Mouse (Mus musculus) ovary, adult 18-20 months (tissue): Measurements from ENCODE around the gene Gng8.

Source experiments
- DNase-seq: peaks from one replicate; pipeline ENCODE4 v3.0.0; 2022; ENCODE audit warnings: low spot score, mixed read lengths

Gng8 gene

DNA sequence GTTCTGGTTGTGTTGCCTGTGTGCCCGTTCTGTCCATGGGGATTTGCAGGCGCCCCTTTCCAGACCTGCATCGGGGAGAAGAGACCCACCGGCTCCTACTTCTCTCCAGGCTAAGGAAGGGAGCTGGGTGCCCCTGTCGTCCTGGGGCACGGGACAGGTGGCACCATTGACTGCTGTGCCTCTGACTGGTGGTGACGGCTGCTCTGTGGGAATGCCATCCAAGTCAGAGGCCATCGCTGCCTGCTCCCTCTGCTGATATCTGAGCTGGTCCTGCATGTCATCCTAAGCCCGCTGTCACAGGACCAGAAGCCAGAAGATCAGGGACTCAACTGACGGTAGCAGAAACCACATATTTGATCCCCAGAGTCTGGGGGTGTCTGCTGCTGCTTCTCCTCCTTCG lies 17.3 kb downstream of the Gng8 start:
- no peak for DNase-seq

DNA sequence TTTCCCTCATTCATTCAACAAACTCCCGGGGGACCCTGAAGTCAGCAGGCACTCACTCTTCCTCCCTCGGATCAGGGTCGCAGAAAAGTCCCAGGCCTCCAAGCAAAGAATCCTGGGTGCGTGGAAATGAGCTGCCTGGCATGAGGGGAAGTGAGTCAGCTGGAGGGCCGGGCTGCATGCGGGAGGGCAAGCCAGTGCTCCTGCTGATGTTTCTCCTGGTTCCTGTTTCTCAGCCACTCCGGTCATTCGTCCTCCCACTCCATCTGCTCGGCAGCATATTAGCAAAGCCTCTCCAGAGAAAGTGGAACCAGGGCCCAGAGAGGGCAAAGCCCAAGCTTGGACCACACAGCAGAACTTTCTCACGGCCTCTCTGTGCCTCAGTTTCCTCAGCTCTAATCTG lies 18.3 kb downstream of the Gng8 start:
- DNase-seq = no peak

DNA sequence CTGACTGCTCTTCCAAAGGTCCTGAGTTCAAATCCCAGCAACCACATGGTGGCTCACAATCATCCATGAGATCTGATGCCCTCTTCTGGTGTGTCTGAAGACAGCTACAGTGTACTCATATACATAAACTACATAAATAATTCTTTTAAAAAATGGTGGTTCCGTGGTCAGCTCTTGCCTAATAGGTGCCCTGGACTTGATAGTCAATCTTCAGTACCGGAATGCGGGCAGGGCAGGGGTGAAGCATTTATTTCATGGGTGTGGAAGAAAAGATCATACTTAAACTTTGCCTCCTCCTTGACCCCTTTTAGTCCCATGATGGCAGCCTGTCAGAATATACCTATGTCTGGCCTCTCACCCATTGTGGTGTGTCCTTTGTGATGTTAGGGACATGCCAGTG lies 20.3 kb downstream of the Gng8 start:
- DNase-seq = no peak

DNA sequence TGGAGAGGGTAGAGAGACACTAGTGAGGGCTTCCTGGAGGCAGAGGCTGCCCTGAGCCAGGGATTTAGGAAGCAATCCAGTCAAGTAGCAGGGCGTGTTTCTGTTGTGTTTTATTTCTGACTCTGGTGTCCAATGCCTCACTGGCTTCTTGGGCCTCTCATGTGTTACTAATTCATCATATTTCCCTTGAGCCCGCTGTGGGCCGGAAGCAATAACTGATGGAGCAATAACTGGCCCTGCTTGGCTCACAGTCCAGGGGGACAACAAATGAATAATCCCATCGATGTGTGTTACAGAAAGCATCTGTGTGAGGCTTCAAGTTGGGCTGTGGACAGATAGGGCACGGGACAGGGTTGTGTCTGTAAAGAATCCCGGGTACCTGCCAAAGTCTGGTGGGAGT lies 20.8 kb downstream of the Gng8 start:
- no peak for DNase-seq

DNA sequence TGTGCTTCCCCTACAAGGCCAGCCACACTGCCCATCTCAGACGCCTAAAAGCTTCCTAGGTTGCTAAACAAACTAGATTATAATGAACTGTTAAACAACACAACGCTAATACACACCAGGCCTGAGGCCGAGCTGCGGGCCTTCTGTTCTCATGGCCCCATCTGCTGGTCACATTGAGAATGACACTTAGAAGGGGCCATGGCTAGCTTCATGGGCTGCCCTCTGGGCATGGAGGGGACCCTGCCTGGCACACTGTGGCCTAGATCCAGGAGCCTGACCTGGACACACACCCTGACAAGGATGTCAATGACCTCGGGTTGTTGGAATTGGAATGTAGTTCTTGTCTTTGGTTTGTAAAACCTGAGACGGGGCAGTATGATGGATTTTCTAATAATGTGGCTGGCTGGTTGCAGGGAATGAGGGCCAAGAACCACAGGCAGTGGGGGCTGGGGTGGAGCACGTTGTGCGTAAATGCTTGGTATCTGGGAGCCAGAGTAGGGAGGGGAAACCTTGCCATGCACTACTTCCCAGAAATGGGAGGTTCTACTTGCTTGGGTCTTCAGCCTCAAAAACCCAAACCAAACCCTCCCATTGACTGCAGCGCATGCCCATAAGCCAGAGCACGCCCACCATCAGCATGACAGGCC lies 22.3 kb downstream of the Gng8 start:
- no peak for DNase-seq

DNA sequence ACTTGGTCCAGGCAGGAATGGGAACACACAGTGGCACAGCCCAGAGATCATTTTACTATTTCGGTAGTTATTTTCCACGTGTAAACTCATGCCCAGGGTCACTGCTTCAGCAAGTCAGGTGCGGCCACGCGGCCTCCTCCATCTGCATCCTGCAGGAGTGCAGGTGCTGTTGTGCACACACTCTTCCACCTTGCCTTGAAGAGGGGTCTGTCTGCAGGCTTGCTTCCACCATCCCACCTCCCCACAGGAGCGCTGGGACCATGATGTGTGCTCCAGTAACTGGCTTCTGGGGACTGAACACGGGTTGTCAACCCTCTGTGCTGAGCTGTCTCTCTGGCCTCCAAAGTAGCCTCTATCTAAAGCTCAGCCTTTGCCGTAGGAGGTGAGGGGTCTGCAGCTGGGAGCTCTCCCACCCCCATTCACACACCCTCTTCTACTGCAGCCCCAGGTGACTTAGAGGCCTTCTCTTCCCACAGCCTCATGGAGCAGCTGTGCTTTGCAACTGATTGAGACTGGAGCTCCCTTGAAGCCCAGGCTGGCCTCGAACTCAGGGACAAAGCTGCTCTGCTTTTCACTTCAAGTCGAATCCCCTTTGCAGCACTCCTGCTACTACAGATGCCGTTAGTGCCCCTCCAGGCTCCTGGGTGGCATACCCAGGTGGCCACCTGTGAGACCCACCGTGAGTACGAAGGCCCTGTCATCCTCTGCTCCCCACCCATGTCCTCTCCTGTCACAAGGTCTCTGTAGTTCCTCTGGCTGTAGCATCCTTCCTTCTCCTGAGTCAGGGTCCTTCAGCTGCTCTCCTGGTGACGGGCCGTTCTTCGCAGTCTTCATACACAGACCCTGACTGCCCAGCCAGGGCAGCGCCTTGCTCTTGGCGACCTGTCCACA lies 23.1 kb downstream of the Gng8 start:
- DNase-seq = no peak

DNA sequence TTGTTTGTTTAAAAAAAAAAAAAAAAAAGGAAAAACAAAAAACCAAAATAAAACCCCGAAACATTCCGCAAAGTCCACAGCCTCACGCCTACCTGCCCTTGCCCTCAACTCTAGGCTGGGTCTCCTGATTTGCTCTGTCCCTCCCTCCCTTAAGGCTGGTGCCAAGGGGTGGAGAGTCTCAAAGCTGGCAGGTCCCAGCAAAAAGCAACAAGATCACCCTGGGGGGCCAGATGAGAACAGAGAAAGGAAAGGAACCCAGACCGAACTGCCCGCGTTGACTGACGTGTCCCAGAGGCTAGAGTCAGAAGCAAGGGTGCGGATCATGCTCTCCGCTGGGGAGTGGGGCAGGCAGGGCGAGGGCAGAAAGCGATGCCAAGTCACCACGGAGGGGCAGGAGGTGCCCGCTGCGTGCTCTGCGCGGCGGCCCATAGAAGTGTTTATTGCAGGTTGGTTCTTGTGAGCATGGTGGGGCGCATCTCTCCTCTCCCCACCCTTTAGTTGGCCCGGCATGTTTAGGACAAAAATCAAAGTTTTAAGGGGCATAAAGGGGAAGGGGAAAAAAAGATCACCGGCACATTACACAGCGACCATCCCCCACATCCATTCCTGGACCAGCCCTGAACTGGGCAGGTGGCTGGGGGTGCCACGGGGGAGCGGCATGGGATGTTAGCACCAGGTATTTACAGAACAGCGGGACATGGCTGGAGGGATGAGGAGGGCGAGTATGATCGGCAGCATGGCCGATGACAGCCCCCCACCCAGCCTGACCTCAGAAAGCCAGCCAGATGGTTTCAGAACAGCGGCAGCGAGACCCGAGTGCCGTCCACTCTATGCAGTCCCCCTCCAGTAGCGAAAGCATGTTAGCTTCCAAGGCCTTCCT lies 24.1 kb downstream of the Gng8 start:
- no peak for DNase-seq

DNA sequence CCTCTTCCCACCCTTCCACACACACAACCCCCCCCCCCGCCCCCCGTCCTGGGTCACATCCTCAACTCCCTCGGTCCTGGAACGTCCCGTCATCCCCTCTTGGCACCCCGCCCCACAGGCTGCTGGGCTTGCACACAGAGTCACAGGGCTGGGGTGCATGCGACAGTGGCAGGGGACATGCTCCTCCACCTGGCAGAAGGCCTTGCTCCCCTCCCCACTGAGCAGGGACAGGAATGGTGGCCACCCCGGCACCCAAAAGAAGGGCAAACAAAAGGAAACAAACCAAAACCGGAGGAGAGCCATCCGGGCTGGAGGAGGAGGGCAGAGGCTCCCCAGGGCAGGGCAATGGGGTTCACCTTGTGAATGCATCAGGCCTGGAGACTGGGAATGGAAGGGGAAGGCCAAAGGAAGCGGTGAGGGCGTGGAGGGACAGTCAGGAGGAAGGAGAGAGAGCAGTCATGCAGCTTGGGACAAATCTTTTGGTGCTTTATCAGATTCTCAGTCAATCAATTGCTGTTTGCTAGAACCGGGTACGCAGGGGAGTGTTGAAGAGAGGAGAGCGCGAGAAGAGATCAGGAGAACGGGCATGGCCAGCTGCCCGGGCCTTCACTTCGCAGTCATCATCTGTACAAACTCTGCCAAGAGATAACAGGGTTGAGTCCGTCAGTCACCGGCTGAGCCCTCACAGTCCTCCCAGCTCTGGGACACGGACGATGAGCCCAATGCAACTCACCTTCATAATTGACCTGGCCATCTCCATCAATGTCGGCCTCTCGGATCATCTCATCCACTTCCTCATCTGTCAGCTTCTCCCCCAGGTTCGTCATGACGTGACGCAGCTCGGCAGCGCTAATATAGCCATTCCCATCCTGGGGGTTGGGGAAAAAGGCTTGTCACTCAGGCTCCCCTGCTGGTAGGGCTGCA lies 25.0 kb downstream of the Gng8 start:
- no peak for DNase-seq

DNA sequence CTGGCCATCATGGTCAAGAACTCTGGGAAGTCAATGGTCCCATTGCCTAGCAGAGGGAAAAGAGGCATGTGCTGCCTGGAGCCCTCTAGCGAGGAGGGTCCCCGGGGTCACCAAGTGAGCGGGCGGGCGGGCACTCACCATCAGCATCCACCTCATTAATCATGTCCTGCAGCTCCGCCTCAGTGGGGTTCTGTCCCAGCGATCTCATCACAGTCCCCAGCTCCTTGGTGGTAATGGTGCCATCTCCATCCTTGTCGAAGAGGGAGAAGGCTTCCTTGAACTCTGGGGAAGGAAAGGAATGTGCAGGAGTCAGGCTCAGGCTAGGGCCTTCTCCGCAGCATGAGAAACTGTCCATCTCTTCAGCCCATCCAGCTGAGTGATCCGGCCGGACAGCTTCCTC lies 25.9 kb downstream of the Gng8 start:
- no peak for DNase-seq

DNA sequence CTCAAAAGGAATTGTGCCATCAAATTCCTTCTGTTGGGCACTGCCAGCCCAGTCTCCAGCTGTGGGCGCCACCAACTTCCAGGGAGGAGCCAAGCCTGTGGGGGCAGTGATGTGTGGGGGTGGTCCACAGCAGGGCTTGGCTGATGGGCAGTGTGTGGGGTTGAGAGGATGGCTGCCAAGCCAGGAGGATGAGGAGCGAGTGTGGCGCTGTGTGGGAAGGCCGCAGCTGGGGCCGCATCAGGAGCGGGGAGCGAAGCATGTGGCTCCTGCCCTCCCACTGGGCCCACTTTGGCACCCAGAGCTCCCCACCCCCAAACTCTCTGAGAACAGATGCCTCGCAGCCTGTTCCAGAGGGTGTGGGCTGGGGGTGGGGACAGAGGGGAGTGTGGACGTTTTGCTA lies 26.4 kb downstream of the Gng8 start:
- DNase-seq = no peak

DNA sequence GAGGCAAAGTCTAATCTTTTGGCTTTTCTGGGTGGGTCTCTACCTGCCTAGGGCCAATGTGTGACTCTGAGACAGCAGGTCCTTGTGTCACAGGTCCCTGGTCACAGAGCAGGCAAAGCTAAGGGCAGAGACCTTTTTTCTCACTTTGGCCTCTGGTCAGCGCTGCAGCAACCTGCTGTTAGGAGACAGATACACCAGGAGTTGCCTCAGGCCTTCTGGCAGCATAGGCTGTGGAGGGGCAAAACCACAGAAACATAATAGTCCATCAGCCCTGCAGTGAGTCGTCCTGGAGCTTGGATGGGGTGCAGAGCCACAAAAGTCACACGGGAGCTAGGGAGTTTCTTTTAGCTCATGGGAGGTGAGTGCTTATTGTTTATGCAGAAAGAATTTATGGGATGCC lies 27.1 kb downstream of the Gng8 start:
- no peak for DNase-seq

DNA sequence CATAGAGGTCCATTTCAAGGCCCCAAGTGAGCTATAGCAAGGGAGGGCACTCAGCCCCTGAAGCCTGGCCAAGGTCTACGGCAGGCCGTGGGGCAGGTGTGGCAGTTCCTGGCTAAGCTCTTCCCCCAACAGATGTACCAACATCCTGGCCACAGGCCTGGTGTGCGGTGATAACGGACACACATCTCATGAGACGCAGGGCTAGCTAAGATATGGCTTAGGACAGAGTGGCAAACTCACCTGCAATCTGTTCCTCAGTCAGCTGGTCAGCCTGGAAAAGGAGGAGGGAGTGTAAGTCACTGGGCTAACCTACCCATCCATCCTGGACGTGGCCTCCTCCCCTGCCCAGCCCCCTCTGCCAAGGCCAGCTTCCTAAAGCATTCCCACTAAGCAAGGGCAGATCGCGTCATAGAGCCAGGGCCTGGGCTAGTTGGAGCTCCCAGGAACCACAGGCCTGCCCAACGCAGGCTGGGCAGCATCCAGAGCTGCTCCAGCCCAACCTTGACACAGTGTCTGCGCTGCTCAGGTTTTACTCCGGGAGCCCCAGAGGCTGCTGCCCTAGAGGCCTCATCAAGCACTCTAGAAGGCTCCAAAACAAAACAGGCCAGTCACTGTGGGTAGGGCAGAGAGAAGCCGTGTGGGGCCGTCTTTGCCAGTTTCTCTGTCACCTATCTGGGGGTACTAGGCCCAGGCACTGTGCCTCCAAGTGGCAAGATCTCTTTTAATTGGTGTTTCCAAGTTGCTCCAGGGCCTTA lies 28.0 kb downstream of the Gng8 start:
- DNase-seq = no peak

DNA sequence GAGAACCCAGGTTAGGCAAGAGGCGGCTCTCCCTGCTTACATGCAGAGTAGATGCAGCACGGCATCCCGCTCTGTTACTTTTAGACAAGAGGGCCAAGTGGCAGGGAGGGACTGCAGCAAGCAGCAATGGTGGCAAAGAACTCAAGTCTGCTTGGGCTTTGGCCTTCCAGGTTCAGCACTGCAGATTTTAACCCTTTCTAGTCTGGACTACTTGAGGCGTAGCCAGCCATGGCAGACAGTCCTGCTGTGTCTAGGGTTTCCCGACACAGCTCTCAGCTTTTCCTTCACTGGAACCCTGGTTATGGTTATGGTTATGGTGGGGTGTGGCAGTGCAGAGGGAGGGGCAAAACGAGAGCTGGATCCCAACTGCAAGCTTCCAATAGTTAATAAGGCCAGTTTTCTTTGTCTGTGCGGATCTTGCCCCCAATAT lies 28.6 kb downstream of the Gng8 start:
- no peak for DNase-seq

DNA sequence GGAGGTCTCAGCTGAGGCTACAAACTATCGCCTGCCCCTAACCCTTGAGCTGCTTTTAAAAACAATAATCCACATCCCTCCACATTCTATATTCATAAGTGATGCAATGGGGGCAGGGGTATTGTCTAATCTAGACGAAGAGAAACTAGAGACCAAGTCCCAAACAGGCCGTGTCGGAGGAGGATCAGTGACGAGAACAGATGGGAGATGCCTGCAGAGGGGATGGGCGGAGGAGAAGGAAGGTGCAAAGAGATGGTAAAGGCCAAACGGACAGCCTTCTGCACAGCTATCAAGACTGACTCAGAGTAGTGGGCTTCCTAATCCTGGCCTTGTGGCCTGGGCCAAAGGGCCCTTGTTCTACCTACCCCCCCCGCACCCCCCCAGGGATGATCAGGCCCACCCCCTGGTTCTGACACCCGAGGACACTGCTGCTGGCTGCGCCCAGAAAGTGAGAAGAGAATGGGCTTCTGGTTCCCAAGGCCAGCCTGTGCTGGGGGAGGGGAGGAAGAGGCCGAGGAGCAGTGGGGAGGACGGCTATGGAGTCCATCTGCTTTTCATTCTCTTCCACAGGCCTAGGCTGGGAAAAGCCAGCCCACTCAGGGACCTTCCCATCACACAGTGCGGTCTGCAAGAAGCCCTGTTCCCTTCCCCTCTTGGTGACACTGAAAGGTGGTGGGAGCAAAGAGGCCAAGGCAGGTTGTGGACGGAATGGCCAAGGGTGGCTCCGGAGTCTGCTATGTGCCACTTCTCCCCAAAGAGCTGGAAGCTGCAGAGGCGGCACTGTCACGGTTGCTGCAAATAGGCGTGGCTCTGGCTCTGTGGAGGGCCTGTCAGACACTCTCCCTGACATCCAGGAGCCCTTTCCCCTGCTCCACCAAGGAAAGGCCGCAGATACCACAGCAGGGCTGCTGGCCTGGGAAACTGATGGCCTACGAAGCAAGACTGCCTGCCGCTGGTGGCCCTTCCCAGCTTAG lies 29.5 kb downstream of the Gng8 start:
- DNase-seq = no peak

DNA sequence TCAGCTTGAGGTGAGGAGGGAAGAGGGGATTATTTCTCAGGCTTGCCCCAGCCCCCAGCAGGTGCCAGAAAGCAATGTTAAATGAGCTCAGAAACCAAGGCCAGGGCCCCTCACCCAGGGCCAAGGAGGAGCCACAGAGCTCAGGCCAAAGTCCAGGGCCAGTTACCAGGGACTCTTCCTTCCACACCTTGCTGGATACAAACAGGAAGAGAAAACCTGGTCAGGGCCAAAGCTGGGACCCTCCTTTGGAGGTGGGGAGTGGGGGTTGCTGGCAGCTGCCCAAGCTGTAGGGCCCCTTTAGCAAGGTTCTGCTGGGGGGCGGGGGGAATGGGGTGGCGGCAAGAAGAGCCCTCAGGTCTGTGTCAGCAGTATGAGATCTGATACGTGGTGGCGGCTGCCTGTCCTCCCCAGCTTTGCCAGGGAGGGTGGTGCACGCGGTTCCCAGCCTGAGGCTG lies 30.3 kb downstream of the Gng8 start:
- DNase-seq = no peak

DNA sequence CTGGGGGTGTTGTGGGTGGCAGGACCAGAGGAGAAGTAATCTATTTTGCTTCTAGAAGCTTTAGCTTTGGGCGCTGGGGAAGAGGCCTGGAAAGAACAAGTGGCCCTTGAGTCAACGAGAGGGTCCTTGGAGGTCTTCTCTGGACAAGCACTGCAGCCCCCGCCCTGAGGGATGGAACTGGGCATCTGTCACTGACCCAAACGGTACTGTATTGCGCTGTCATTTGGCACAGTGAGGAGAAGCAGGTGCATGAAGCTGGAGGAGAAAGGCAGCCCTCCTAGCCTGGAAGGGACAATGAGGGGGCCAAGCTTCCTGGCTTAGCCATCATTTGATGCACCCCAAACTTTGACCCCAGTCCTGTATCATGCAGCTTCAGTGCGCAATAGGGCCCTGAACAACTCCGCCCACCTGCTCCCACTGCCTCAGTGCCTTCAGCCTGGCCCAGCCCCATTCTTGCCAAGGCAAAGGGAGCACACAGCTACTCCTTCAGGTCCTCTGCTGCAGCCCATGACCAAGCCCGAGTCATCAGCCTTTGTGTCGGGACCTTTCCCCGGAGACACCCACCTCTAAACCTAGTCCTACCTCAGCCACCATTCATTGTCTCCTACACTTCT lies 30.9 kb downstream of the Gng8 start:
- no peak for DNase-seq

DNA sequence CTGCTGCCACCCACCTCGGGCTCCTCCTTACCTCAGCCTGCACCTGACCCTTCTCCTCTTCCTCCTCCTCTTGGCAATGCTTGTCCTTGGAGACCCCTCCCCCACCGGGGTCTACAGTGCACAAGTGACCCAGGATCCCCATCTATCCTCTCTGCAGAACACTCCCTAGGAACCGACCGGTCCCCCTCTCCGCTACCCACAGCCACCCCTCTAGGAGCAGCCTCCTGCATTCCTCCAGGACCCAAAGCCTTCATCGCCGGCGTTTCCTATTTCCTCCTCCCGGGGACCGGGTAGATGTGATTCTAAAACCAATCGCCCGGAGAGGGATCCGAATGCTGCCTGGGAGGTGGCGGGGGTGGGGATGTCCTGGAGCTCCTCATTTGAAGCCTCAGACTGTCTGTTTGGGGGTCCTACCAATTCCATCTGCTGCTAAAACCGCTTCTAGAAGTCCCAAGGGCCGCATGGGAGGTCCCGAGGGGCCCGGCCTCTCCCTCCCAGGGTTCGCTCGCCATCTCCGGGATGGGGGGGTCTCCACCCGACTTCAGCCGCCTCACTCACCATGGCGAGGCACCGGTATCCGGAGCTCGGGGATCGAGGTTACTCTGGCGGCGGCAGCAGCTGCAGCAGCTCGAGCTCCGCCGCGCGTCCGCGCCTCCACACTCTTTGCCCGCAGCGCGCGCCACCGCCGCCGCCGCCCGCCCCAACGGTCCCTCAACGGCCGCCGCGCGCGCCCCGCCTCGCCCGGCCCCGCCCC lies 31.9 kb downstream of the Gng8 start:
- no peak for DNase-seq
